Mouse (Mus musculus) stomach, postnatal 0 days (tissue): ENCODE measurements around the gene Kifc3.

ENCODE experiments used
- CTCF ChIP-seq: IDR thresholded peaks from 2 replicates; pipeline ENCODE4 v1.5.1; 2016; ENCODE audit warnings: antibody characterized with exemption, low read depth, mild to moderate bottlenecking, moderate library complexity
- EP300 ChIP-seq: optimal IDR thresholded peaks from 2 replicates; pipeline ENCODE3; 2016; ENCODE audit warnings: antibody characterized with exemption

DNA sequence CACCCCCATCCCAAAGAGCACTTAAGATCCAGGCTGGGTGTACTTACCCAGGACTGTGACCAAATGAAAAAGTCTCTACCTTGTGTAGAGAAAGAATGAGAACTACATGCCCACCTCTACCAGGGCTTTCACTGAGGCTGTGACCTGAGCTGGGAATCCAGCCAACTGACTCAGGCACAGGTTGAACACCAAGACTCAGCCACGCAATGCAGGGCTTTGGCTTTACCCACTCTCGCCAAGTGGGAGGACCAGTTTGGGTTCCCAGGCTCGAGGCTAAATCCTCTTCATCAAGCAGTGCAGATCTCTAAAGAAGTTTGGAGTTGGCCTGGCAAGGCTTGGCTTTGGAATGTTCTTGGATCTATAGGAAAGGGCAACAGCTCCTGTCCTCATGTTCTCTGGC is 127.1 kb downstream of the Kifc3 start:
- TF ChIP-seq CTCF (no peak), EP300 (no peak)
